8 mouse cellular contexts compared by ENCODE assay signal in genomic region chr1:189579358-189579757, GRCm38 (mm10).
A peak's percentile ranks its signal among the peaks of the same experiment; 100 is the strongest.
DNase-seq lines count a peak whose midpoint lies in the region; ATAC-seq and TF ChIP-seq lines count a peak whose summit lies in the region.
"Had no signal": no experiment of that assay in that cellular context is flagged by ENCODE, and none has a peak within 500 bp of the region (broad histone marks: within the 10 kb centered on the region; RNA-seq: fewer than 3 reads in every experiment).

No protein-coding gene starts in this region.

- H3K9ac ChIP-seq in neural tube, embryonic 15.5 days (replicated peaks) = no peak overlapping the region
- no peak overlapping the region for H3K9ac ChIP-seq in liver, embryonic 14.5 days (replicated peaks)
- H3K9ac ChIP-seq: neural tube, embryonic 13.5 days had no signal

- H3K9me3 ChIP-seq in neural tube, embryonic 15.5 days (replicated peaks) = no peaks in the 10 kb centered on the region
- no peaks in the 10 kb centered on the region for H3K9me3 ChIP-seq in liver, embryonic 14.5 days (ENCODE audit: control insufficient read depth, low read length)
- H3K9me3 ChIP-seq: neural tube, embryonic 13.5 days had no signal

- no peak overlapping the region for H3K27ac ChIP-seq in neural tube, embryonic 15.5 days (replicated peaks)
- H3K27ac ChIP-seq in liver, embryonic 14.5 days = no peak overlapping the region
- H3K27ac ChIP-seq: neural tube, embryonic 13.5 days had no signal

- H3K36me3 ChIP-seq in neural tube, embryonic 15.5 days = no peaks in the 10 kb centered on the region
- no peaks in the 10 kb centered on the region for H3K36me3 ChIP-seq in liver, embryonic 14.5 days (replicated peaks; ENCODE audit: control insufficient read depth, insufficient read depth, low read depth)
- H3K36me3 ChIP-seq: neural tube, embryonic 13.5 days had no signal

- no peaks in the 10 kb centered on the region for H3K27me3 ChIP-seq in neural tube, embryonic 15.5 days (replicated peaks)
- H3K27me3 ChIP-seq in liver, embryonic 14.5 days (ENCODE audit: control insufficient read depth, insufficient read depth, low read length) = no peaks in the 10 kb centered on the region
- H3K27me3 ChIP-seq: neural tube, embryonic 13.5 days had no signal

- peak; percentile 27 for DNase-seq in neural tube, embryonic 10.5 days (ENCODE audit: extremely low spot score, low spot score)
- peak; percentile 8 to 36 for DNase-seq in adrenal gland, adult 18-20 months (ENCODE audit: low spot score in 2 of 2)
- peak; percentile 73 for DNase-seq in embryo, embryonic 10.5 days (ENCODE audit: low spot score)
- peak; percentile 55 for DNase-seq in kidney, adult 18-20 months
- DNase-seq in liver, embryonic 14.5 days (ENCODE audit: low read depth in 3 of 3, low spot score in 3 of 3) = no peak
- DNase-seq in right cerebral cortex, postnatal 36 days (ENCODE audit: low spot score in 2 of 2) = peak; percentile 7 to 17

- H3K4me2 ChIP-seq in neural tube, embryonic 15.5 days = no peak overlapping the region
- H3K4me2 ChIP-seq in liver, embryonic 14.5 days (ENCODE audit: low read depth) = no peak overlapping the region
- H3K4me2 ChIP-seq: neural tube, embryonic 13.5 days had no signal

- 67% methylated on average over 2 of the region's 2 CpGs for WGBS in neural tube, embryonic 15.5 days
- WGBS in liver, embryonic 14.5 days (ENCODE audit: insufficient replicate concordance) = 45% methylated on average over 2 of the region's 2 CpGs

- peak; percentile 48 for TF ChIP-seq CTCF in liver, embryonic 14.5 days (IDR thresholded peaks at IDR 0.05; ENCODE audit: low read depth)

- 0 out of 2 replicates have a peak, but pooled peaks cover 4% of the 10 kb centered on the region for H3K4me1 ChIP-seq in neural tube, embryonic 15.5 days
- H3K4me1 ChIP-seq in liver, embryonic 14.5 days (replicated peaks; ENCODE audit: control insufficient read depth in 2 of 2, insufficient read depth in 2 of 2, low read length in 1 of 2) = no peaks in the 10 kb centered on the region

- no peak overlapping the region for H3K4me3 ChIP-seq in neural tube, embryonic 15.5 days (replicated peaks)
- H3K4me3 ChIP-seq in liver, embryonic 14.5 days (ENCODE audit: insufficient read depth in 1 of 2, low read depth in 2 of 2, low read length in 2 of 2) = no peak overlapping the region
- H3K4me3 ChIP-seq: neural tube, embryonic 13.5 days had no signal

- TF ChIP-seq EP300 in liver, embryonic 14.5 days (IDR thresholded peaks at IDR 0.05; ENCODE audit: low read depth) = no peak

- no peak for ATAC-seq in neural tube, embryonic 15.5 days (ENCODE audit: low FRiP score)
- no peak for ATAC-seq in liver, embryonic 14.5 days (ENCODE audit: insufficient read depth)

Comparison
In these comparisons a context has a peak if more than half of its experiments do, and no peak if none do; other contexts are left out.
1. DNase-seq: peak in neural tube, embryonic 10.5 days (single experiment), adrenal gland, adult 18-20 months (2 of 2), embryo, embryonic 10.5 days (single experiment), kidney, adult 18-20 months (single experiment) and right cerebral cortex, postnatal 36 days (2 of 2); none in liver, embryonic 14.5 days (0 of 3).